Mouse (Mus musculus): Measurements from ENCODE around the gene Lhx3. TPM values are rescaled to one million over a fixed set of nuclear protein-coding genes. Genes with fewer than 3 reads are reported as not detected.

Lhx3 gene
- polyA plus RNA-seq, 1 experiment from 2014 or later = 0.48 TPM

- Histone ChIP-seq H3K4me3 (no peak overlapping the region), H3K4me1 (peaks cover 44% of the 10 kb centered on the region), H3K27ac (no peak overlapping the region), H3K36me3 (no peaks in the 10 kb centered on the region), H3K9me3 (no peaks in the 10 kb centered on the region), H3K27me3 (ENCODE audit: insufficient read depth, poor library complexity, severe bottlenecking) (peaks cover 93% of the 10 kb centered on the region)
- 40% methylated on average over 7 of the region's 7 CpGs for WGBS
- no peak for DNase-seq (ENCODE audit: low spot score)
Measured at GRCm38 (mm10) chr2:26194552-26195339, 13.3 kb downstream of the Lhx3 start.

GRCm38 (mm10) chr2:26188517-26188916, 19.6 kb downstream of the Lhx3 start:
- 81% methylated on average over 5 of the region's 5 CpGs for WGBS
- DNase-seq (ENCODE audit: low spot score) = no peak
- H3K9me3 ChIP-seq = no peaks in the 10 kb centered on the region
- H3K27ac ChIP-seq = no peak overlapping the region
- H3K36me3 ChIP-seq = no peaks in the 10 kb centered on the region
- peaks cover 92% of the 10 kb centered on the region for H3K27me3 ChIP-seq (ENCODE audit: insufficient read depth, poor library complexity, severe bottlenecking)
- no peak overlapping the region for H3K4me3 ChIP-seq
- H3K4me1 ChIP-seq = peaks cover 16% of the 10 kb centered on the region; the same call in 1 of the 2 replicates

GRCm38 (mm10) chr2:26184352-26184751, 23.7 kb downstream of the Lhx3 start:
- 52% methylated on average over 3 of the region's 3 CpGs for WGBS

GRCm38 (mm10) chr2:26182646-26183045, 25.4 kb downstream of the Lhx3 start:
- no peak overlapping the region for H3K27ac ChIP-seq
- H3K27me3 ChIP-seq (ENCODE audit: insufficient read depth, poor library complexity, severe bottlenecking) = peaks cover 42% of the 10 kb centered on the region
- DNase-seq (ENCODE audit: low spot score) = no peak
- H3K36me3 ChIP-seq = no peaks in the 10 kb centered on the region
- no peak overlapping the region for H3K4me3 ChIP-seq
- H3K9me3 ChIP-seq = no peaks in the 10 kb centered on the region
- H3K4me1 ChIP-seq = peaks cover 5% of the 10 kb centered on the region; the same call in 1 of the 2 replicates
- 9% methylated on average over 6 of the region's 6 CpGs for WGBS

More at GRCm38 (mm10) chr2:26184352-26184751, 23.7 kb downstream of the Lhx3 start:
- Histone ChIP-seq H3K4me3 (no peak overlapping the region), H3K27me3 (ENCODE audit: insufficient read depth, poor library complexity, severe bottlenecking) (peaks cover 59% of the 10 kb centered on the region), H3K9me3 (no peaks in the 10 kb centered on the region), H3K36me3 (no peaks in the 10 kb centered on the region), H3K27ac (no peak overlapping the region), H3K4me1 (0 out of 2 replicates have a peak, but pooled peaks cover 2% of the 10 kb centered on the region)
- no peak for DNase-seq (ENCODE audit: low spot score)

- H3K27ac ChIP-seq = peak overlapping the region; percentile 44; the same call in 1 of the 2 replicates
- WGBS = 16% methylated on average over 2 of the region's 2 CpGs
- no peak for DNase-seq (ENCODE audit: low spot score)
Measured at GRCm38 (mm10) chr2:26177189-26177588, 30.9 kb downstream of the Lhx3 start.

GRCm38 (mm10) chr2:26176731-26177130, 31.4 kb downstream of the Lhx3 start:
- H3K36me3 ChIP-seq = no peaks in the 10 kb centered on the region
- H3K9me3 ChIP-seq = no peaks in the 10 kb centered on the region
- H3K4me1 ChIP-seq = peaks cover 30% of the 10 kb centered on the region
- WGBS = 12% methylated on average over 5 of the region's 5 CpGs
- H3K27ac ChIP-seq = peak overlapping the region; percentile 44; the same call in 1 of the 2 replicates
- H3K4me3 ChIP-seq = no peak overlapping the region
- H3K27me3 ChIP-seq (ENCODE audit: insufficient read depth, poor library complexity, severe bottlenecking) = peaks cover 21% of the 10 kb centered on the region
- DNase-seq (ENCODE audit: low spot score) = no peak

More at GRCm38 (mm10) chr2:26177189-26177588, 30.9 kb downstream of the Lhx3 start:
- Histone ChIP-seq H3K36me3 (no peaks in the 10 kb centered on the region), H3K4me3 (no peak overlapping the region), H3K9me3 (no peaks in the 10 kb centered on the region), H3K27me3 (ENCODE audit: insufficient read depth, poor library complexity, severe bottlenecking) (peaks cover 17% of the 10 kb centered on the region), H3K4me1 (peaks cover 30% of the 10 kb centered on the region)

- WGBS = 32% methylated on average over 4 of the region's 4 CpGs
Measured at GRCm38 (mm10) chr2:26175191-26175590, 32.9 kb downstream of the Lhx3 start.

GRCm38 (mm10) chr2:26172166-26172565, 35.9 kb downstream of the Lhx3 start:
- no peaks in the 10 kb centered on the region for H3K9me3 ChIP-seq
- no peak overlapping the region for H3K4me3 ChIP-seq
- no peak overlapping the region for H3K27ac ChIP-seq
- H3K27me3 ChIP-seq (ENCODE audit: insufficient read depth, poor library complexity, severe bottlenecking) = peaks cover 58% of the 10 kb centered on the region
- WGBS = 80% methylated on average over 2 of the region's 2 CpGs
- no peak for DNase-seq (ENCODE audit: low spot score)
- no peaks in the 10 kb centered on the region for H3K36me3 ChIP-seq
- peaks cover 50% of the 10 kb centered on the region for H3K4me1 ChIP-seq

More at GRCm38 (mm10) chr2:26175191-26175590, 32.9 kb downstream of the Lhx3 start:
- Histone ChIP-seq H3K9me3 (no peaks in the 10 kb centered on the region), H3K27ac (peak overlapping the region; percentile 31), H3K4me1 (peaks cover 36% of the 10 kb centered on the region), H3K27me3 (ENCODE audit: insufficient read depth, poor library complexity, severe bottlenecking) (peaks cover 36% of the 10 kb centered on the region), H3K36me3 (no peaks in the 10 kb centered on the region), H3K4me3 (no peak overlapping the region)
- DNase-seq (ENCODE audit: low spot score) = no peak

GRCm38 (mm10) chr2:26170376-26170775, 37.7 kb downstream of the Lhx3 start:
- no peaks in the 10 kb centered on the region for H3K9me3 ChIP-seq
- no peak overlapping the region for H3K27ac ChIP-seq
- H3K4me1 ChIP-seq = peaks cover 32% of the 10 kb centered on the region
- H3K36me3 ChIP-seq = no peaks in the 10 kb centered on the region
- no peak overlapping the region for H3K4me3 ChIP-seq
- H3K27me3 ChIP-seq (ENCODE audit: insufficient read depth, poor library complexity, severe bottlenecking) = peaks cover 53% of the 10 kb centered on the region
- no peak for DNase-seq (ENCODE audit: low spot score)
- WGBS = 61% methylated on average over 2 of the region's 2 CpGs

- no peaks in the 10 kb centered on the region for H3K36me3 ChIP-seq
- H3K27me3 ChIP-seq (ENCODE audit: insufficient read depth, poor library complexity, severe bottlenecking) = peaks cover 53% of the 10 kb centered on the region
- DNase-seq (ENCODE audit: low spot score) = no peak
- H3K27ac ChIP-seq = peak overlapping the region; percentile 17; the same call in 1 of the 2 replicates
- peaks cover 26% of the 10 kb centered on the region for H3K4me1 ChIP-seq
- 30% methylated on average over 11 of the region's 11 CpGs for WGBS
- no peaks in the 10 kb centered on the region for H3K9me3 ChIP-seq
- H3K4me3 ChIP-seq = 0 out of 2 replicates have a peak overlapping the region, but pooled peaks have one; percentile 6
Measured at GRCm38 (mm10) chr2:26168843-26169579, 39.1 kb downstream of the Lhx3 start.

GRCm38 (mm10) chr2:26166890-26167289, 41.2 kb downstream of the Lhx3 start:
- no peaks in the 10 kb centered on the region for H3K36me3 ChIP-seq
- H3K4me3 ChIP-seq = no peak overlapping the region
- H3K4me1 ChIP-seq = peaks cover 26% of the 10 kb centered on the region
- H3K27ac ChIP-seq = no peak overlapping the region
- peaks cover 48% of the 10 kb centered on the region for H3K27me3 ChIP-seq (ENCODE audit: insufficient read depth, poor library complexity, severe bottlenecking)
- no peaks in the 10 kb centered on the region for H3K9me3 ChIP-seq
- DNase-seq (ENCODE audit: low spot score) = no peak
- WGBS = 89% methylated on average over 3 of the region's 3 CpGs

GRCm38 (mm10) chr2:26158064-26158463, 50.0 kb downstream of the Lhx3 start:
- Histone ChIP-seq H3K27ac (no peak overlapping the region), H3K36me3 (no peaks in the 10 kb centered on the region), H3K4me3 (no peak overlapping the region), H3K4me1 (no peaks in the 10 kb centered on the region; the same call in 1 of the 2 replicates), H3K9me3 (no peaks in the 10 kb centered on the region), H3K27me3 (ENCODE audit: insufficient read depth, poor library complexity, severe bottlenecking) (peaks cover 10% of the 10 kb centered on the region; the same call in 1 of the 2 replicates)
- no peak for DNase-seq (ENCODE audit: low spot score)
- WGBS = 90% methylated on average over 9 of the region's 9 CpGs
